Mouse (Mus musculus): Measurements from ENCODE around the gene Rpp25.

Rpp25 gene

DNA sequence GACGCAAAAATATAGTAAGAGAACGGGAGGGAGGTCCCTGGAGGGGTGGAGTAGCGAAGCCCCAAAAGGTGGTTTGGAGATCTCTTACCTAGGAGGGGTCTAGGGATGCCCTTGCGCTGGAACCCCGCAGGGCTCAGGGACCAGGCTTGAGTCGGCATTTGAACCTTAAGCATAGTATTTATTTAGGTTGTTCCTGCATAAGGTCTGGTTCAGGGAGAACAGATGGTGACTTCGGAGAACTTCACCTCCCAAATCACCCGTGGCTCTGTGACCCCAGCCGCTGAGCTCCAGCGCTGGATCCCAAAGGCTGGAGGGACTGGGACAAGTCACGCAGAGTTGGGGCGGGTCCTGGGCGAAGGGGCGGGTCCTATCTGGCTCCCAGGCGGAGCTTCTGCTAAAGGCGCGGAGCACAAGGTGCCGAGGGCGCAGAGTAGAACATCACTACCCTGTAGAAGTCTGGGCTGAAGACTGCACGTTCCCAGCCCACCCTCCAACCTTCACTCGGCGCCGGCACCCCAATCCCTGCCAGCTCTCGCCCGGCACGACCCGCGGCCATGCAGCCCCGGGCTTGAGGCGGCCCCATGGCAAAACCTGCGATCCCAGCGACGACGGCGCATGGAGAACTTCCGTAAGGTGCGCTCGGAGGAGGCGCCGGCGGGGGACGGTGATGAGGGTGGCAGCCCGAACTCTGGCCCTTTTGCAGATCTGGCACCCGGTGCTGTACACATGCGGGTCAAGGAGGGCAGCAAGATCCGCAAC lies at the start of gene Rpp25:
Gene Rpp25, plus strand, starts transcription at position 405 of the 759 bp plus-strand sequence.
- no peak for DNase-seq (ENCODE audit: low spot score)

DNA sequence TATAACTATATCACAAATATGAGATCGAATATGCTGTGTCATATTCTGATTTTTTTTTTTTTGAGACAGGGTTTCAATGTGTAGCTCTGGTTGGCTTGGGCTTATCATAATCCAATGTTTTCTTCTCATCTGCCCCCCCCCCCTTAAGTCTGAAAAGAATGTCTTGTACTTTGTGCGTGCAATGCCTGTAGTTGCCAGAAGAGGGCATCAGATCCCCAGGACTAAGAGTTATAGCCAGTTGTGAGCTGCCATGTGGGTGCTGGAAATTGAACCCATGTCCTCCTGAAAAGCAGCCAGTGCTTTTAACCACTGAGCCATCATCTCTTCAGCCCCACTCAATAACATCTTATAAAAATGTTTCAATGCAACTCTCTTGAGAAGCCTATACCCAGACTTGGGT lies 44.1 kb upstream of the Rpp25 start:
- DNase-seq (ENCODE audit: low spot score), result no peak

DNA sequence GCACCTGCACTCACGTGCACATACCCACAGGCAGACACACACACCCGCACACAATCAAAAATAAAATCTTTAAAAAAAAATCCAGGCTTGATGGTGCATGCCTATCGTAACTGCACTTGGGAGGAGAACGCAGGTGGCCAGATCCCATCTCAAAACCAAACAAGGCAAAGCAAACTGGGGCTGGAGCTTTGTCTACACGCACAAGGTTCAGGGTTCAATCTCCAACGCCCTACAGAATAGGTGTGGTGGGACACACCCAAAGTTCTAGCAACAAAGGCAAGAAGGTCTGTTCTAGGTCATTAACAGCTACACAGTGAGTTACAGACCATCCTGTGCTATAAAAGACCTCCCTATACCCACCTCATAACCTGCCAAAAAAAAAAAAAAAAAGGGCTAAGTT lies 41.0 kb upstream of the Rpp25 start:
- no peak for DNase-seq (ENCODE audit: low spot score)

DNA sequence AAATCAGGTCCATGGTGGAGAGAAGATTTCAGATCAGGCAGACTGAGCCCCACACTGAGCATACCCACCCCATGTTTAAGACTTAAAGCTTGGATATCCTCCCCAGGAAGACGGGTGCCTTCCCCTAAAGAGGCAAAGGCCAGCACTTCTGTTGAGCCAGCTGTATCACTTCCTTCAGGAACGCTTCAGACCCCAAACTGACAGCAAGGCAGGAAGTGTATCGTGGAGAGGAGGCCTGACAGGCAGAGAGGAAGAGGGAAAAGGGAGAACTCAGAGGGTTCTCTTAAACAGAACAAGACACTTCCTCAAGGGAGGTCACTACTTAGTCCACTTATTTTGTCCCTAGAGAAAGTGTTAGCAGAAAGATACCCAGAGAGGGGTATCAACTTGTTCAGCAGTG lies 37.7 kb upstream of the Rpp25 start:
- DNase-seq (ENCODE audit: low spot score), result no peak

DNA sequence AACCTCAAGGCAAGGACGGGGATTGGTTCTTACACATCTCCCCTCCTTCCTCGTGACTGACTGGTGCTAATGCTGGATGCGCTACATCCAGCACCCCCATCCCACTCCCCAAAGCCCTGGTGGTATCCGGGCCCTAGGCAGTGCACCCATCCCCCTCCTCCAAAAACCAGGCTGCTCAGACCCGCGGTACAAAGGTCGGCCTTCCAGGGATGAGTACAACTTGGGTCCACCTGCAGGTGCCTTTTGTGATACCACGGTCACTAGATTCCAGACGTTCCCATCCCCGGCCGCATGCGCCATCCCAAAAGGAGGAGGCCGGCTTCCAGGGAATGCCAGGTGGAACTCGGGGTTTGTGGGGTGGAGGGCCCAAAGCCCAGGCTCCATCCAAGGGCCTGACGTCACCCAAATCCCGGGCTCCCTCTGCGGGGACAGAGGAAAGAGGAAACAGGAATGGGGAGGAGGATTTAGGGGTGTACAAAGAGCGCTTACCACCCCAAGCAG lies 36.5 kb upstream of the Rpp25 start:
- no peak for DNase-seq (ENCODE audit: low spot score)

DNA sequence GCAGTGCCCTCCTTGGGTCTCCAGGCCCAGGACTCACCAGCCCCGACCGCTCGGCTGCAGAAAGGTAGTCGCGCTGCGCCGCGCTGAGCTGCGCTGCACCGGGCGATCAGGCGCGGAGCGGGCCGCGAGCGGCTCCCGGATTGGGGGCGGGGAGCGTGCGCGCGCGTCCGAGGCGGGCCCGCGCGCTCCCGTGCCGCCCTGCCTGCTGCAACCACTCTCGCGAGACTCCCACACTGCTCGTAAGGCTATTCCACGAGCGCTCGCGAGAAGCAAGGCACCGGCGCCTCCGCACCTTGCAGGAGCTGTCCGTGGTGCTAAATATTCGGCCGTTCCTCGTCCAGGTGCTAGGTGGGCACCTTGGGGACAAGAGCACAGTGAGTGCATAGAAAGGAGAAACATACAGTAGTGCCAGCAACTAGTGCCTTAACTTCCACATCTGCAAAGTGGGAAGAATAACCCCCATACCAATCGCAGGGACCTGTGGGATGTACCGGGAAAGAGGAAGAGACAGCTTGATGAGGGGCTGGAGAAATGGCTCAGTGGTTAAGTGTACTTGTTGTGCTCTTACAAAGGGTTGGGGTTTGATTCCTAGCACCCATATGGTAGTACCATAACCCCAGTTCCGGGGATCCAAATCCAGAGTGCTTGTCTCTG lies 35.8 kb upstream of the Rpp25 start, which contains the start of gene Scamp5:
Gene Scamp5, minus strand, starts transcription at position 165 of the 654 bp plus-strand sequence.
- peak; percentile 55 for DNase-seq (ENCODE audit: low spot score)

DNA sequence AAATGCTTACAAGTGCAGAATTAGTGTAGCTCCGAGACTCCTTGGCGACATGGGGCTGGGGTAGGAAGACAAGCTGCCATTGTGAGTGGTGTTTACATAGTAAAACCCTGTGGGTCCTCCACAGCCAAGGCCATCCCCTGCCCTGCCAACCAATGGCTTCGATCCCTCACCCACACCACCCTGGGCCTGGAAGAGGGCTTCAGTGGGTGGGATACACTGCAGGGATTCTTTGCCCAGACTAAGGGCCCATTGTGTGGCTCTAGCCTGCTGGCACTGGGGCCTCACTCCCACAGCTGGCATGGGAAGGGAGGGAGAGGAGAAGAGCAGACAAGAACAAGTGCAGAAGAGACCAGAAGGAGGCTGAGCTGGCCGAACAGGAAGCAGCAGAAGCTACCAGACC lies 34.9 kb upstream of the Rpp25 start:
- DNase-seq (ENCODE audit: low spot score), result no peak

DNA sequence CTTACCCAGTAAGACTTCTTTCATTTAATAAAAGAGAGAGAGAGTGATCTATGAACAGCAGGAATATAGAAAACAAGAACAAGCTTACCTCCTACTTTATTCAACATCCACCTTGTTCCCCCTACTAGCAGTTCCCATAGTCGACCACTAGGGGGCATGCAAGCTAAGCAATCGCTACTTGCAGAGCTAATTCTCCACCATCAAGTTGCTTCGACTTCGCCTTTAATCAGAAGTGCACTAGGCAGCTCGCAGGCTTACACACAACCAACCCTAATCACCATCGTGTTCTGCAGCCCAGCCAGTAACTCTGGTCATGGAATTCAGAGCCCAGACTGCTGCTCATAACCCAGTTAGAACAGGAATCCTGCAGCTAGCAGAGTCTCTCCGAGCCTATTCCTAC lies 18.1 kb upstream of the Rpp25 start:
- DNase-seq (ENCODE audit: low spot score), result peak; percentile 76

DNA sequence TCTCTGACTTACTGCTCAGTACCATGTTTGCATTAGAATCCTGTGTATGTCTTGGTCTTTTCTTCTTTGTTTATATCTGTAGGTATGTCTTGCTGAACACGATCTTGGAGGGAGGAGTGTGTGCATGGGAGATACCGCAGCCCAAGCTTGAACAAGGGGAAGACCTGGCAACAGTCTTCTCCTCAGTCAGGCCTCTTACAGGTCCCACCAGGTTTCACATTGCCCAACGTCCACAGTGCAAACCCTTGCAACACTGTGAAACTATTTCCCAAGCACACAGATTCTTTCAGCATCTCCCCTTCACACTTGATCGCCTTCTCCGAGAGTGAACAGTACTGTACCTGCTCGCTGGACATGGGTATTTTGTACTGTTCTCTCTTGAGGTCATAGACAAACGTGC lies 16.0 kb upstream of the Rpp25 start:
- DNase-seq (ENCODE audit: low spot score), result no peak

DNA sequence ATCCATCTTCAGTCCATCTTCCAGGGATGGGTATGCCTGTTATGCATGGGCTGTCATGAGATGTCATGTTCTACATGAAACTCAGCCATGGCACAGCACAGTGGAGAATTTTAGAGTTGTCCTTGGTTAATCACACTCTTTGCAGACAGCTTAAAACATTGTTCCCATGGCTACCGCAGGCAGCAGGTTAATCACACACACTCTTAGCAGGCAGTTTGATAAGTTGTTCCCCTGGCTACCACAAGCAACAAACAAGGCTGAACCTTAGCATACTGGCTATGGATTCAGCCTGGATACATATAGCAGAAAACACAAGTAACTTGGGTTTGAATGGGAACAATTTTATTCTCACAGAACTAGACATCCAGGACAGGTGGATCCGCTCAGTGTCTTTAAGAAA lies 10.3 kb upstream of the Rpp25 start:
- DNase-seq (ENCODE audit: low spot score), result no peak

DNA sequence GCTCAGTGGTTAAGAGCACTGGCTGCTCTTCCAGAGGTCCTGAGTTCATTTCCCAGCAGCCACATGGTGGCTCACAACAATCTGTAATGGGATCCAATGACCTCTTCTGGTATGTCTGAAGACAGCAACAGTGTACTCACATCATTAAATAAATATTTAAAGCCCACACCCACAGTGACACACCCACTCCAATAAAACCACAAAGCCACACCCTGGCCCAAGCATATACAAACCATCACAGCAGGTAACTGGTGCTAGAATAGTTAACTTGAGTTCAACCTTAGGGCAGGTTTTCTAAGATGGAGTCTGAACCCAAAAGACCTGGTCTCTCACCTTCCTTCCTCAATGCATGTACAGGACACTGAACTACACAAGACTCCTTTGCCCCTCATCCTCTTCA lies 8.9 kb upstream of the Rpp25 start:
- no peak for DNase-seq (ENCODE audit: low spot score)

DNA sequence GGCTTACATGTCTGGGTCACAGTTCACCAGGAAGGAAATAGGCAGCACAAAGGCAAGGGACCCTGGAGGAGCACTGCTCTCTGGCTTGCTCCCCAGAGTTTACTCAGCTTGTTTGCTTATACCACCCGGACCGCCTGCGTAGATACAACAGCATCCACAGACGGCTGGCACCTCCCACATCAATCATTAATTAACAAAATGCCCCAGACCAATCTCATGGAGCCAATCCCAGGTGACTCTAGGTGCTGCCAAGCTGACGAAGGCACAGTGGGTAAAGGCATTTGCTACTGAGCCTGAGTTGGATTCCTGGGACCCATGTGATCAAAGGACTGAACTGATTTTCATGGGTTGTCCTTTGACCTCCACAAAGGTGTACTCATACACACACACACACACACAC lies 6.6 kb upstream of the Rpp25 start:
- no peak for DNase-seq (ENCODE audit: low spot score)

DNA sequence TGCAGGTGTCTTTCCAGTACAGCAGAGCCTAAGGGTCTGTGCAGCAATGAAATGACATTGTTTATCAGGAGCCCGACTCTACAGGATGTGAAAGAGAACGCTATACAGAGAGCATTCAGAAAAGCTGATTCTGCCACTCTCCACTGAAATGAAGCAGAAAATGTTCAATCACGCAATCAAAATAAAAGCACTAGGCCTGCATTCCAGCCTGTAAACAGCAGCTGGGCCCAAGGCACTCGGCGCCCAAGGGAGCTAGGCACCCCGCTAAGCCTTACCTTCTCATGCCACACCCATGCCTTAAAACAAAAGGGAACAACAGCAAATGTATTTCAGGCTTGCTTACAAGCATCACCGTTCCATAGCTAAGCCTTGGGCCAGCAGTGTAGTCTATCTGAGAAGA lies 5.3 kb upstream of the Rpp25 start:
- DNase-seq (ENCODE audit: low spot score), result no peak

DNA sequence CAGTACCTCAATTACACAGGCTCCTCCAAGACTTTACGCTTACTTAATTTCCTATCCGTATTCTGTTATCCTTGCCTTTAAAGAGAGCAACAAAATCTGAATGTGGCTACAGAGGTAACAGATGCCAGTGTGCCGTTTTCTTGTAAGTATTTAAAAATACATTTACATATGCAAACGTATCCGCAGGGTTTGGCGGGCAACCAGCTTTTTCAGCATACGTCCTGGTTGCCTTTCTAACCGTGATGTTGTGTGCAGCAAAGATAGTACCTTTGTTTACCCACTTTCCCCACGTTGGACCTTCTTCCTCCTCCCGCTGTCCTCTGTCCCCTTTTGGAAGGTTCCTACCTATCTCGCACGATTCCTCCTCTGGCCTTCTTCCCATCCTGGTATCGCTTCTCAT lies 2.4 kb upstream of the Rpp25 start:
- DNase-seq (ENCODE audit: low spot score), result no peak

DNA sequence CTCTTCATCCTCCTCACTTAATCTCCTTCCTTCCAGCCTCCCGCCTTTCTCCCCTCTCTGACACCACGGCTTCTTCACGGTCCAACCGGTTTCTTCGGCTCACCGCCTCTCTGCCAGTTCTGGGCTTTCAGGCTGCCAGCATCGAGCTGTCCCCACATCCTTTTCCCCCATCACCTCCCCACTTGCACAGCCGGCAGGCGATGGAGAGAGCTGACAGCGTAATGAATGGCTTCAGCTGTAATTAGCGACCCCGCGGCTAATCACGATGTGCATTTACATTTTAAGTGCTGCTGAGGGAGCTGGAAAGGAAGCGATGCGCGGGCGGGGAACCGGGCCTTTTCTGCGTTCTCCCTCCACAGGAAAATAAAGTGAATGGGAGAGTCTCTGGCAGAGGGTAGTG lies 2.0 kb upstream of the Rpp25 start:
- no peak for DNase-seq (ENCODE audit: low spot score)

DNA sequence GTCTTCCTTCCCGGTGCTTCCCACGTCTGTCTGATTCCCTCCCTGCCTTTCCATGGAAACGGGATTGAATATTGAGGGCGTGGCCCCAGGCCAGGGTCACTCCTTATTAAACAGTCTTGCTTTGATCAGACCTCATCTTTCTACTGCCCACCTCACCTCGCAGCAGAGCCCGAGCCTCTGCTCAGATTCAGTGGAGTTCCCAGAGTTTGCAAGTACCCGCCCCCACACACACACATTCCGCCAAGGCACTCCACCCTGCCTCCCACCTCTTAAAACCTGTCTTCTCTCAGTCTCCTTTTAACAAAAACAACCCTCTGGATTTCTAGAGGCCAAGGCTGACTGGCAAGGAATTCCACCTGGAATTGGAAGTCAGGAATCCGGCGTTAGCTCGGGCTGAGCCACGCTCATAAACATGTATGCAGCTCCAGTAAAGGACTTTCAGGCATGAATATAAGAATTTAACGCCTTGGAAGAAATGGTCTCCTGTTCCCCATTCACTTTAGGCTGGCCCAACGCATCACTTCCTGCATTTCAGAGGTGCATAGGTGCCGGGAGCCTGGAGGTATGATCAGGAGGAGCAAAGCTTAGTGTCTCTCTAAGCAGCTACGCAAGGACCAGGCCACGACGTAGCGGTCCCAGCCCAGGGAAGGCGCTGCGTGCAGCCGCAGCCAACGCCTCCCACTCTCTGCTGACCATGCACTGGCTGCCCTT lies 760 bp upstream of the Rpp25 start:
- no peak for DNase-seq (ENCODE audit: low spot score)

DNA sequence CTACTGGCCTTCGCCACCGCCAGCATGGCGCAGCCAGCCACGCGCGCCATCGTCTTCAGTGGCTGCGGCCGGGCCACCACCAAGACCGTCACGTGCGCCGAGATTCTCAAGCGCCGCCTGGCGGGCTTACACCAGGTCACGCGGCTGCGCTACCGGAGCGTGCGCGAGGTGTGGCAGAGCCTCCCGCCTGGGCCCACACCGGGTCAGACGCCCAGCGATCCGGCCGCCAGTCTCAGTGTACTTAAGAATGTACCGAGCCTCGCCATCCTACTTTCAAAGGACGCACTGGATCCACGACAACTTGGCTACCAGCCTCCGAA lies 515 bp downstream of the Rpp25 start:
- peak; percentile 35 for DNase-seq (ENCODE audit: low spot score)

DNA sequence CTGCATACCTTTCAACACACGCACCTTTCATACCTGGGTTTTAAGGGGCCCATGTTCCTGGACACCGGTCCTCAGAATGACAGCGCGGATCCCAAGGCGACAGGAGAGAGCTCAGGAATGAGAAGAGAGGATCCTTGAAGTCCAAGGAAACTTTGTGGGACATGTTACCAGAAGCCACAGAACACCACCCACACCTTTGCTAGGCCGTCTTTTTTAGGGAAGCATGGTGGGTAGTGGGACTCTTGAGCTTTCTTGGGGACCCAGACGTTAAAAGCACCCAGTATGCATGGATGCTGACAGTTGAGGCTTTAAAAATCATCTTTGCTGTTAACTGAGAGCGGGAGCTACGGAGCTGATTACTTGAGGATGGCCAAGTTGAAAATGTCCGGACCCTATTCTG lies 1.1 kb downstream of the Rpp25 start:
- no peak for DNase-seq (ENCODE audit: low spot score)

DNA sequence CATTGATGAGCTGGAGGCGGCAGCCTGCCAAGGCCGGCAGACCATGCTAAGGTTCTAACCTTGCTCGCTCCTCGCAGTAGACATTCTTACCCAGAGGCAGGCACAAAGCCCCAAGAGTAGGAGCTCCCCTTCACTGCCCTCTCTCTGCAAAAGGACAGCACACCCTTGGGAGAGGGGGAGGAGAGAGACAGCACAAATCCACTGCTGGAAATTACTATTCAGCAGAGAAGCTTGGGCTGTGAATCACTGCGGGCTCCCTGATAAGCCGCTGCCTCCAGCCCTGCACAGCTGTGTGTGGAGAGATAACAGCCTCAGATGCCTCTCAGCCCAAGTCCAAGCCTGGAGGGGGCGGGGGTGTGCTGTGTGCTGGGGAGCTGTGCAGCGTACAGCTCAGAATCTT lies 1.9 kb downstream of the Rpp25 start:
- DNase-seq (ENCODE audit: low spot score), result no peak

DNA sequence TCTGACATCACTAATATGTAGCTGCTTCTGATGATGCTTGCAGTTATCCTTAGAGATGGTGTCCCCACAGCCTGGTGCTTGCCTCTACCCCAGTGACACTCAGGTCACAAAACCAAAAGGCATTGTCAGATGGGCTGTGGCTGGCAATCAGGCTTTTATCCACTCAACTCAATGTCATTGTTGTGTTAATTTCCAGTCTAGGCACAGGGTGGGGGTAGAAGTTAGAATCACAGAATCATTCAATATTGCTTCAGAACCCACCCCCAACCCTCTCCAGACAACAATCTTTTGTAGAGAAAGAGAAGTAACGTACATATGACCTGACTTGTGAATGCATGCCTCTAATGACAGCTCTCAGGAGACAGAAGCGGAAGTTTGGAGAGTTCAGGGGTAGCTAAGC lies 6.8 kb downstream of the Rpp25 start:
- no peak for DNase-seq (ENCODE audit: low spot score)

DNA sequence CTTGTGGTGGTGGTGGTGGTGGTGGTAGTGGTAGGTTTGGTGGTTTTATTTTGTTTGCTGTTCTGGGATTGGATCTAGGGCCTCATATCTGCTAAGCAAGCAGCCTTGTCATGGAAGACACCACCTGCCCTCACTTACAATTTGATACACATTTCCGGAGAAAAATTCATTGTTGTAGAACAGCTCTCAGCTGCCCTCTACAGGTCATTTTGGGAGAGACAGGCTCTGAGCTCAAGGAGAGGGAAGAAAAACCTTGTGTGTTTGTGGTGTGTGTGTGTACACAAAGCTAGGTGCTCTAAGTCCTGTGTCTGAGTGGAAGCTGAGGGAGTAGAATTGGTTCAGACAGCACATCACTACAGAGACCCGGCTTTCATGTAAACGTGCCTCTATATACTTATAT lies 13.3 kb downstream of the Rpp25 start:
- peak; percentile 57 for DNase-seq (ENCODE audit: low spot score)

DNA sequence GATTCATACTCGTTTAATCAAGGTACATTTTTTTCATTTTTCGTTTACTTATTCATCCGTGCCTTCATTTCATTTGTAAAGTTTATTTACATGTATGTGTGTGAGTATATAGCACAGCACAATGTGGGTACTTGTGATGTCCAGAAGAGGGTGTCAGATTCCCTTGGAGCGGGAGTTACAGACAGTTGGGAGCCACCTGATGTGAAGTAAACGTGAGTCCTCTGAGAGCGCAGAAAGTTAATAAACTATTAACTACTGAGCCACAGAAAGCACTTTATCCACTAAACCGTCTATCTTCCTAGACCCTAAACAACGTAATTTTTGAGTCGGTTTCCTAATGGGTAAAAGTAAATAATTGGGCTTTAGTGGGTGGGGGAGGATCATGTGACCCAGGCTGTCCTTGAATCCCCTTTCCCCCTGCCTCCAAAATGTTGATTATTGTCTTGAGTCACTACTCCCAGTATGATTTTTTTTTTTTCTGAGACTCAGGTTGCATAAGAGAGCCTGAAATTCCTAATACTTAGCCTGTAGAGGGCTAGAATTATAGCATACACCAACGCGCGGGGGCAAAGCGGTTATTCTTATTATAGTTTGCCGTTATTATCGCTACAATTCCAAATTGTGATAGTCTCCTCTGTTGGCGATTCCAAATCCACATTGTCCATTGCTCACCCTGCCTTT lies 16.7 kb downstream of the Rpp25 start:
- DNase-seq (ENCODE audit: low spot score), result no peak

All from T-cell, adult 2 months (primary cell).